Mouse (Mus musculus) monocyte, adult 5-6 weeks (primary cell): ENCODE data around the gene Prkg1. TPM values are rescaled to one million over a fixed set of nuclear protein-coding genes. Genes with fewer than 3 reads are reported as not detected.

Source experiments
- ATAC-seq: fragments of 153-309, 156-312 bp; replicated peaks from 2 replicates; pipeline ENCODE4 v1.8.0; 2017; ENCODE audit warnings: mild to moderate bottlenecking; ENCODE audit not compliant: low TSS enrichment, insufficient number of reproducible peaks, severe bottlenecking, poor library complexity, low FRiP score
- total RNA-seq: library from RNA; stranded (forward); fragments of 200-1000, 200-491, 200-594 nt; gene quantifications from 3 replicates; pipeline ENCODE4 v1.2.3, GENCODE M21; 2017

The Prkg1 gene
- total RNA-seq, 1 experiment from 2014 or later = 0.57 TPM

DNA sequence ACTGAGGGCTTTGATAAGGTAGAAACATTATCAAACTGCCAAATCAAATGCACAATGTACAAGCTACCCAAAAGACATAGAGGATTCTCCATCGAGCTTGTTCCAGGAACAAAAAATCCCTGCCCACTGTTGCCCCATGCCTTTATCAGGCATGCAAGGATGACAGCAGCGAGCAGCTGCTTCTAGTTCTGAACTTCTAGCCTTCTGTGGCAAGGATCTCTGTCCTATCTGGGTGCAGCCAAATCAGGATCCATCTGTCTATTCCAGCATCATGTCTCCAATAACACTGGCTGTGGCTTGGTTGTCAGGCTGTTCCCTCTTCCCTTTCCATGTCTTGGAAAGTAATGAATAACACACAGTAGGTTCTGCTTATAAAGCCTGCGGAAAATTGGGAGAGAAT, 640.2 kb downstream of the Prkg1 start:
- ATAC-seq = no peak

DNA sequence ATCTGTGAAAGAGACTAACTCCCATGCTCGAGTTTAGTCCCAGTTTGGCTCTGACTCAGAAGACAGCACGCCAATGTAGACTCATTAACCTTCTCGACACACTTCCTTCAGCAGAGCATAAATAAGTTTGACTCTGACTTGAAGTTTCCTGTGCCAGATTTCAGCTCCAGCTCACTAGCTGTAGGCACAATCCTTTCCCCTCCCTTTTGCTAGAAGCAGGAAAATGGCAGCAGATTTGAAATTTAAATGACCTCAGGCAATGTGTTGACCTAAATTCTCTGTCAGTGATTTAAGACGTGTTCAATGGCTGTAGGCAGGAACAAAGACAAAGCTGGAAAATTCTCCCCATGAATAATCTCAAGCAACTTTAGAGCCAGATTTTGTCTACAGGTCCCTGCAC, 650.1 kb downstream of the Prkg1 start:
- no peak for ATAC-seq

GRCm38 (mm10) chr19:31106835-31107554, 657.8 kb downstream of the Prkg1 start:
- ATAC-seq = no peak

DNA sequence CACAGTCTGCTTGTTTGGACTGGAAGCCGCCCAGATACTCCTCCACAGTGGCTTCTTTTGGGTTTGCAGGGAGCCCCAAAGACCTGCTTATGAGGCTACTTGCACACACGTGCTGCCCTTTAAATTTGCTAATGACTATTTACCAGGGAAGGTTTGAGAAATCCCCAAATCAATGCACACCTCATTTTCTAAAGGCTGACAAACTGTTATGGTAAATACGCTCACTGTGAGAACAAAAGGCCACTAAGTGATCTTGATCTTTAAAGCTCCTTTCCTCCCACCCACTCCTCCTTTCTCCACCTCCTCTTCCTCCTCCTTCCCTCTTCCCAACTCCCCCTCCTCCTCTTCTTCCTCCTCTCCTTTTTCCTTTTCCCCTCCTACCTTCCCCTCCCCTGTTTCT, 658.8 kb downstream of the Prkg1 start:
- no peak for ATAC-seq

DNA sequence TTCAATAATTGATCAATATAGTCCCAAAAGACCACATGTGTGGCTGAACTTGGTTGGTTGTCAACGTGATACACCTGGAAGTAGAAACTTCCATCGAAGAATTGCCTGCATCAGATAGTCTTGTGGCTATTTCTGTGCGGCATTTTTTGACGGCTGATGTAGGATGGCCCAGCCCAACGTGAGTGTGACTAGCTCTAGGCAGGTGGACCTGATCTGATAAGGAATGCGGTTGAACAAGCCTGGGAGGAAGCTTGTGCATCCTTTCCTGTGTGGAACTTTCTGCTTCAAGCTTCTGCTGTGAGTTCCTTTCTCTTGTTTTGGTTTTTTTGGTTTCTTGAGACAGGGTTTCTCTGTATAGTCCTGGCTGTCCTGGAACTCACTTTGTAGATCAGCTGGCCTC, 660.1 kb downstream of the Prkg1 start:
- no peak for ATAC-seq

- no peak for ATAC-seq
These were observed 665.5 kb downstream of the Prkg1 start for GRCm38 (mm10) chr19:31099369-31099768.

DNA sequence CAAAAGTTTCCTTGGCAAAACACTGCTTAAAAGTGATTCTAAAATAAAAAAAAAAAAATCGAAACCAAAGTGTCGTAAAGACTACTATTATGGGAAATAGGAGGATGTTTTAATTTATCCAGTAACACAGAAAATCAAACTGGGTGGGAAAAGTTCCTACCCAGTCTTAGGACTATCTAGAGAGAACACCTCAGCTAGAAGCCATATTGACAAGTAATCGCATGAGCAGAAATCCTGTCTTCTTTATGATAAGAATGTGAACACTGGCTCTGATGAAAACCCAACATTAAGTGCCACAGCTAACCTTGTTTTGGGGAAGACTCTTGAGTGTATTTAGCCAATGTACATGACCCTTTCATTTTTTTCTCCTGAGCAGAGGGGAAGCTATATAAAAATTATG, 667.0 kb downstream of the Prkg1 start:
- no peak for ATAC-seq

GRCm38 (mm10) chr19:31083761-31084160, 681.1 kb downstream of the Prkg1 start:
- ATAC-seq = no peak

DNA sequence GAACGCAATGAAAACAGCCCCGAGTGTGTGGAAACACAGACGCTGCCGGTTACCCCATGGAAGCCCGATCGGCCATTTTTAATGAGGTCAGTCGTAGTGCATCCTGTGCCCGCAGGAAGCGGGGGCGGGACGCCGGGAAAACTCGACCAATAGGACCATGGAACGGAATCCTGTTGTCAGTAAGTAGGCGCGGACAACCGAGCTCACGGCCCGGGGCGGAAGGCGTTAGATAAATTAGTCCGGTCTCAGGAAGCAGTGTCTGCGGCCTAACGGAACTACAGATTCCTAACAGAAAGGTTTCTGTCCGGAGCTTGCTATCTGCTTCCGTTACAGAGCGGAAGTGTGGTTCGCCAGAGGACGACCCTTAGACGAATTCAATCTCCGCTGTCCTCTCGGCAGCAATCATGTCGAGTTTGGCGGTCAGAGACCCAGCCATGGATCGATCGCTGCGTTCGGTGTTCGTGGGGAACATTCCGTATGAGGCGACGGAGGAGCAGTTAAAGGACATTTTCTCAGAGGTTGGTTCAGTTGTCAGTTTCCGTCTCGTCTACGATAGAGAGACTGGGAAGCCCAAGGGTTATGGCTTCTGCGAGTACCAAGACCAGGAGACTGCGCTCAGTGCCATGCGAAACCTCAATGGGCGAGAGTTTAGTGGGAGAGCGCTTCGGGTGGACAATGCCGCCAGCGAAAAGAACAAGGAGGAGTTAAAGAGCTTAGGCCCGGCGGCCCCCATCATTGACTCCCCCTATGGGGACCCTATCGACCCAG, 682.0 kb downstream of the Prkg1 start, which contains the start of gene Cstf2t:
Gene Cstf2t (plus strand): TSS at position 176 of the 768 bp plus-strand sequence.
- peak; percentile 99 for ATAC-seq

DNA sequence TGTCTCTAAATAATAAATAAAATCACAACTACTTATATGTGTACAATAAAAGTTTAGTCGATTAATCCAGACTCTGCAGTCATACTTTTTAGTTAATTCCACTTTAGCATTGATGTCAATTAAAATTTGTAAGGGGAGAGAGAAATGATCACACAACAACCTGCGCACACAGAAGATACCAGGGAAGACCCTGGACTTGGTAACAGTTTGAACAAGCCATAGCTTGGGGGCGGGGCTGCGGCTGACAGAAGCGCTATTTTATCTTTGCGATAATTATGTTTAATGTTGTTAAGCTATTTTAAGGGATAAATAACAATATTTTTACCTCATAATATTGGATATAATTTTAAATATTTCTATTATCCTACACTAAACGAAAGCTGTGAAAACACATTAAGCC, 682.6 kb downstream of the Prkg1 start:
- ATAC-seq = no peak

- ATAC-seq = no peak
These were observed 686.6 kb downstream of the Prkg1 start for GRCm38 (mm10) chr19:31078241-31078640.

GRCm38 (mm10) chr19:31076106-31076505, 688.7 kb downstream of the Prkg1 start:
- no peak for ATAC-seq

DNA sequence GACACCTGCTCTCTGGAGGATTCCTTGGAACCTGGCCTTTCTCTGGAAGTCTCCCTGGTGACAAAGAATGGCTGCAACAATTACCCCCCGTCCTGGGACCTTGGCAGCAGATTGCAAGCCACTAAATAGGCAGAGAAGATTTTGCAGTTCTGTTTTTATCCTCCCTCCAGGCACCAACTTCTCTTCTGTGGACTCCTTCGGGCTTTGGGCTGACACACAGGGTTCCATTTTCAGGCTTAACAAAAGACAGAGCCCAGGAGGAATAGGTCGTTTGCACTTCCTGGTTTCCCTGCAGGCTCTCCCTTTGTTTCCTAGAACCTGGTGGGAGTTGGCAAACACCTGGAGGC, 690.1 kb downstream of the Prkg1 start:
- no peak for ATAC-seq

DNA sequence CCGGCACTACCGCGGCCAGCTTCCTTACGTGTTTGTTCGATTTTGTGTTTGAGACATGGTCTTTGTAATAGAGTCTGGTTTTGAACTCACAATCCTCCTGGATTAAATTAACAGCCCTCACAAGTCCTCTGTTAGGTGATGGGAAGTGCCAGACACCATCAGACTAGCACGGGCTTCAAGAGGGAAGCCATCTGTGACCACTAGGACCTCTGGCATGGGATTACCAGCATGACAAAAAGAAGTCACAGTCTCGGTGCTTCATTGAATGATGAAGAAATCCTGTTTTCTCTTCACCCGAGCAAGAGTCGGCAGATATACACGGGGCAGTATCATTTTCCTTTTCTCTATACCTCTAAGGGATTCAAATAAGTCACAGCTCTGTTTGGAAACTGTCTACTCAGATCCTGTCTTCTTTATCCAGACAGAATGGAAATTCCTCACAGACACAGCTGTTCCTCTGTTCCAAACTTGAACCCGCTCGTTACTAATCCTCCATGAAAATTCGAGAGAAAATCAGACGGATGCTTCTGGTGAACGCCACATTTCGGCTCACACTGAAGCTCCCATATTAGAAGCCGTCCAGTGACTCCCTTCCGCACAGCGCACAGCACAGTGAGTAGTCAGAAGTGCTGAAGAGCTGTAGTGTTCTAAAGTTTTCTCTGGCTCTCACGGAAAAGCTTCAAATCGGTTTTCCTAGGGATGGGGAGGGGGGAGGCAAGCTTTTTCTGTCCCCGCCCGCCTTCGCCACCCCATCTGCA, 690.7 kb downstream of the Prkg1 start:
- no peak for ATAC-seq

DNA sequence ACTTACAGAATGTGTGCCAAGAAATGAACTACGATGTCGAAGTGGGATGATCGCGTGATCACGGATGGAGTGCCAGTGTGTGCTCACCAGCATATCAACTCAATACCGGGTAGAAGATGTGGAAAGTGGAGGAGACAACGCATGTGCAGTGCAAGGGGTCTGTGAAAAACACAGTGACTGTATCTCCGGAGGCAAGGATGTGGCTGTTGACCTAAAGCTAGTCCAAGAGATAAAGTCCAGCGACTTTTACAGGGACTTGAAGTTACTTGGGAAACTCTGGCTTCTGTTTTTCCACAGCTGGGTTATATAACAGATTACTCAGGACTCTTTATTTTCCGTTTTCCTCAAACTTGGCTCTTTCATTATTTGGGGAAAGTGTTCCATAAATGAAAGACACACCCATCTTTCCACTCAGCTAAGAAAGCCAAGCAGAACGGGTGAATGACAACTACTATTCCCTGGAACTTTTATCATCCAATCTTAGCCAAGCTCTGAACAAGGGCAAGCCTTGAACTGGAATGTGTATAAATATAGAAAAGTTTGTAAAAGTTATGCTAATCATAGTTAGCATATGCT, 699.5 kb downstream of the Prkg1 start:
- no peak for ATAC-seq

- ATAC-seq = no peak
These were observed 700.1 kb downstream of the Prkg1 start for GRCm38 (mm10) chr19:31064740-31065139.

DNA sequence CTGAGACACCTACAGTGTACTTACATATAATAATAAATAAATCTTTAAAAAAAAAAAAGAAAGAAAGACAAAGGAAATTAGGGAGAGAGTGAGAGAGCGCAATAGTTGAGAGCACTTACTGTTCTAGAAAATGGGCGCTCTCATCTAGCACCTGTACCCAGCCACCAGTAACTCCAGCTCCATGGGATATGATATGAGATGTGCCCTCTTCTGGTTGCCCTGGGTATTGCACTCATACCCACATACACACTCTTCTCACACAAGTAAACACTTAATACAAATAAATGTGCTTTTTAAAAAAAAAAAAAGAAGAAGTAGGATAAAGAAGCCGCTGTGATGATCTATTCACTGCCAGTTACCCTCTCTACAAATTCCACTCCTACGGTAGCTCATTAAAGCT, 718.2 kb downstream of the Prkg1 start:
- no peak for ATAC-seq

- ATAC-seq = no peak
These were observed 723.6 kb downstream of the Prkg1 start for GRCm38 (mm10) chr19:31040948-31041847.
